Mouse (Mus musculus) CH12.LX (cell line): ENCODE data around the gene Hfm1. TPM values are rescaled to one million over a fixed set of nuclear protein-coding genes. Genes with fewer than 3 reads are reported as not detected.
A peak's percentile ranks its signal among the peaks of the same experiment; 100 is the strongest.

Source experiments
- DNase-seq: peaks from one replicate; pipeline ENCODE4 v3.0.0-alpha.2; 2013; ENCODE audit errors: extremely low read depth
- H3K27ac ChIP-seq: 2 replicates; pipeline ENCODE4 v1.5.1; 2012; ENCODE audit warnings: low read depth, mild to moderate bottlenecking, control low read depth, moderate library complexity; ENCODE audit not compliant: insufficient read depth
- H3K27me3 ChIP-seq: replicated peaks from 2 replicates; pipeline ENCODE3; 2012; ENCODE audit warnings: inconsistent platforms
- H3K36me3 ChIP-seq, 2 experiments: replicated peaks in 1 of 2; 2 replicates each; pipeline versions ENCODE3 to v1.6.1; 2012; ENCODE audit warnings: inconsistent platforms in 1 of 2, low read length in 1 of 2, mild to moderate bottlenecking in 1 of 2, mixed read lengths in 1 of 2, moderate library complexity in 1 of 2; ENCODE audit not compliant: control insufficient read depth in 1 of 2, insufficient read depth in 1 of 2
- H3K4me1 ChIP-seq, 2 experiments: 2 replicates each; pipeline ENCODE4 v1.6.1; 2012; ENCODE audit warnings: inconsistent platforms in 1 of 2, moderate library complexity in 1 of 2; ENCODE audit not compliant: insufficient read depth in 2 of 2, control insufficient read depth in 1 of 2
- H3K4me2 ChIP-seq: 2 replicates; pipeline ENCODE4 v1.6.1; 2012; ENCODE audit warnings: low read depth, mild to moderate bottlenecking, control low read depth; ENCODE audit not compliant: poor library complexity, insufficient read depth, severe bottlenecking
- H3K4me3 ChIP-seq, 3 experiments: fragments of 150-350 bp in 1 of 3; sonication (generic) in 1 of 3; replicated peaks in 1 of 3; 2 replicates each; pipeline versions ENCODE3 to v1.5.1; 2011 to 2012; ENCODE audit warnings: low read depth in 2 of 3, low read length in 2 of 3, mild to moderate bottlenecking in 2 of 3, moderate library complexity in 2 of 3, control low read depth in 1 of 3, improper control_type of control experiment in 1 of 3, inconsistent platforms in 1 of 3, mixed read lengths in 1 of 3; ENCODE audit not compliant: poor library complexity in 1 of 3
- H3K79me2 ChIP-seq: replicated peaks from 2 replicates; pipeline ENCODE4 v1.6.1; 2012; ENCODE audit warnings: mild to moderate bottlenecking, moderate library complexity; ENCODE audit not compliant: control insufficient read depth, poor library complexity, insufficient read depth, severe bottlenecking; ENCODE audit errors: extremely low read depth
- H3K9ac ChIP-seq: 2 replicates; pipeline ENCODE4 v1.6.1; 2012; ENCODE audit warnings: low read depth, mild to moderate bottlenecking, control low read depth, moderate library complexity; ENCODE audit not compliant: insufficient read depth
- H3K9me3 ChIP-seq: replicated peaks from 2 replicates; pipeline ENCODE3; 2012; ENCODE audit warnings: low read length, inconsistent platforms, mixed read lengths
- CHD1 ChIP-seq: IDR thresholded peaks from 2 replicates; pipeline ENCODE4 v1.6.1; 2012; ENCODE audit warnings: low read depth, low read length, improper control_type of control experiment, inconsistent platforms
- CTCF ChIP-seq, 2 experiments: IDR thresholded peaks in 1 of 2; conservative IDR thresholded peaks in 1 of 2; 2 replicates each; pipeline ENCODE4 v1.5.1; 2011 to 2012; ENCODE audit warnings: low read depth in 2 of 2, low read length in 2 of 2, improper control_type of control experiment in 1 of 2, inconsistent platforms in 1 of 2, mild to moderate bottlenecking in 1 of 2, moderate library complexity in 1 of 2
- ETS1 ChIP-seq: conservative IDR thresholded peaks from 2 replicates; pipeline ENCODE4 v1.6.1; 2012; ENCODE audit warnings: low read depth, mild to moderate bottlenecking, inconsistent platforms, low read length, improper control_type of control experiment, moderate library complexity
- IRF4 ChIP-seq: IDR thresholded peaks from 2 replicates; pipeline ENCODE4 v1.6.1; 2014; ENCODE audit warnings: low read depth, mild to moderate bottlenecking, inconsistent platforms, low read length, improper control_type of control experiment
- JUN ChIP-seq: IDR thresholded peaks from 2 replicates; pipeline ENCODE4 v1.6.1; 2011; ENCODE audit warnings: low read depth, mild to moderate bottlenecking, low read length, improper control_type of control experiment, moderate library complexity; ENCODE audit not compliant: insufficient read depth
- JUND ChIP-seq: conservative IDR thresholded peaks from 2 replicates; pipeline ENCODE4 v1.6.1; 2011; ENCODE audit warnings: low read depth, low read length, improper control_type of control experiment
- KAT2A ChIP-seq: IDR thresholded peaks from 2 replicates; pipeline ENCODE4 v1.6.1; 2012; ENCODE audit warnings: low read length, improper control_type of control experiment, inconsistent platforms; ENCODE audit not compliant: insufficient replicate concordance
- MEF2A ChIP-seq: IDR thresholded peaks from 2 replicates; pipeline ENCODE4 v1.6.1; 2014; ENCODE audit warnings: low read depth, mild to moderate bottlenecking, inconsistent platforms, low read length, improper control_type of control experiment, borderline replicate concordance
- NELFE ChIP-seq: IDR thresholded peaks from 2 replicates; pipeline ENCODE4 v1.6.1; 2011; ENCODE audit warnings: low read depth, low read length, improper control_type of control experiment
- NRF1 ChIP-seq: IDR thresholded peaks from 2 replicates; pipeline ENCODE4 v1.6.1; 2014; ENCODE audit warnings: low read depth, mild to moderate bottlenecking, inconsistent platforms, low read length, improper control_type of control experiment, moderate library complexity
- POLR2A ChIP-seq: IDR thresholded peaks from 2 replicates; pipeline ENCODE4 v1.6.1; 2011; ENCODE audit warnings: low read depth, mild to moderate bottlenecking, improper control_type of control experiment, low read length
- POLR2AphosphoS2 ChIP-seq: IDR thresholded peaks from 2 replicates; pipeline ENCODE4 v1.6.1; 2011; ENCODE audit warnings: low read depth, low read length, improper control_type of control experiment
- RAD21 ChIP-seq: IDR thresholded peaks from 2 replicates; pipeline ENCODE4 v1.6.1; 2011; ENCODE audit warnings: low read depth, mild to moderate bottlenecking, low read length, improper control_type of control experiment, moderate library complexity
- RCOR1 ChIP-seq: conservative IDR thresholded peaks from 2 replicates; pipeline ENCODE4 v1.6.1; 2012; ENCODE audit warnings: low read depth, mild to moderate bottlenecking, inconsistent platforms, low read length, improper control_type of control experiment
- SIN3A ChIP-seq: IDR thresholded peaks from 2 replicates; pipeline ENCODE4 v1.6.1; 2012; ENCODE audit warnings: low read length, improper control_type of control experiment, inconsistent platforms
- SMC3 ChIP-seq: IDR thresholded peaks from 2 replicates; pipeline ENCODE4 v1.6.1; 2011; ENCODE audit warnings: low read depth, low read length, improper control_type of control experiment
- TBP ChIP-seq: conservative IDR thresholded peaks from 2 replicates; pipeline ENCODE4 v1.6.1; 2011; ENCODE audit warnings: low read depth, low read length, improper control_type of control experiment
- USF1 ChIP-seq: IDR thresholded peaks from 2 replicates; pipeline ENCODE4 v1.6.1; 2014; ENCODE audit warnings: low read depth, mild to moderate bottlenecking, inconsistent platforms, low read length, improper control_type of control experiment
- USF2 ChIP-seq: conservative IDR thresholded peaks from 2 replicates; pipeline ENCODE4 v1.6.1; 2011; ENCODE audit warnings: low read depth, low read length, improper control_type of control experiment
- ZC3H11A ChIP-seq: IDR thresholded peaks from 2 replicates; pipeline ENCODE4 v1.6.1; 2012; ENCODE audit warnings: low read depth, mild to moderate bottlenecking, inconsistent platforms, low read length, improper control_type of control experiment
- ZKSCAN1 ChIP-seq: IDR thresholded peaks from 2 replicates; pipeline ENCODE4 v1.6.1; 2012; ENCODE audit warnings: low read depth, inconsistent platforms, low read length, improper control_type of control experiment, borderline replicate concordance
- ZMIZ1 ChIP-seq: IDR thresholded peaks from 2 replicates; pipeline ENCODE4 v1.6.1; 2012; ENCODE audit warnings: low read depth, mild to moderate bottlenecking, inconsistent platforms, low read length, improper control_type of control experiment
- ZNF384 ChIP-seq: IDR thresholded peaks from 2 replicates; pipeline ENCODE4 v1.6.1; 2012; ENCODE audit warnings: low read depth, low read length, improper control_type of control experiment, inconsistent platforms
- dilution Hi-C: fragments of 300-500 bp; cut with MboI; formaldehyde crosslinking; loops from 2 replicates; pipeline ENCODE4 v1.14.3; 2020; ENCODE audit warnings: low sequenced_read_pairs; ENCODE audit not compliant: extremely low pct_unique_long_range_greater_than_20kb, extremely low pct_ligation_motif_present
- in situ Hi-C: fragments of 300-500 bp; cut with MboI; formaldehyde crosslinking; loops from 3 replicates; pipeline ENCODE4 v1.14.3; 2019; ENCODE audit warnings: low sequenced_read_pairs, low pct_ligation_motif_present, low pct_unique_long_range_greater_than_20kb, mixed read lengths
- polyA plus RNA-seq: library from polyadenylated mRNA; unstranded; fragments of >175 nt; gene quantifications from 2 replicates; pipeline ENCODE4 v1.2.1, GENCODE M21; 2012; ENCODE audit warnings: low read depth; ENCODE audit not compliant: insufficient read length
- total RNA-seq, 2 experiments: library from RNA; depleted of rRNA; stranded (reverse); fragments of 300-350 nt in 1 of 2; fragments of >200 nt in 1 of 2; gene quantifications; 2 replicates each; pipeline ENCODE4 v1.2.3; 2012 to 2014

The Hfm1 gene
- total and polyA plus RNA-seq, 3 experiments = not detected

DNA sequence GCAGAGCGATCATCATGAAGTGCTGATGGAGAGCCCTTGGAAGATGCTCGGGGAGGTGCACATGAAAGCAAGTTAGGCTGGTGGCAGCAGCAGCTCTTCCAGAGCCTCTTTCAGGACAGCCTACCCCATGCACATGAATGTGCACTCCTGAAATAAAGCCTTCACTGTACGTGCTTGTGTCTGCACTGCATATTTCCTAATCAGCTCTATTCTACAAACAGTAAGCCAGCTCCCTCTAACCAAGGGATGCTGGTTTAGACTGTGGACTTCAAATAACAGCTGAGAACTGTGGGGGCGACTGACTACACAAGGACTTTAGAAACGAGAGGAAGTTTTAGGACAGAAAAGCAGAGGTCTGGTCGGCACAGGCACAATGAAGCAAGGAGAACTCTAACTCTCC, 111.5 kb downstream of the Hfm1 start:
- dilution Hi-C loops = no loop called here
- no peaks in the 10 kb centered on the region for H3K79me2 ChIP-seq
- peaks cover 6% of the 10 kb centered on the region for H3K27me3 ChIP-seq
- in situ Hi-C loops = loop anchor here (25.0 kb wide), 1 partner anchor 498 kb away; no protein-coding TSS in a partner anchor
- peaks cover 0 to 3% of the 10 kb centered on the region in 2 experiments; a peak in 1 of 4 replicates for H3K4me1 ChIP-seq
- H3K4me3 ChIP-seq = no peak overlapping the region
- no peak overlapping the region for H3K4me2 ChIP-seq
- H3K9me3 ChIP-seq = no peaks in the 10 kb centered on the region
- H3K27ac ChIP-seq = no peak overlapping the region
- H3K36me3 ChIP-seq = no peaks in the 10 kb centered on the region
- no peak for DNase-seq
- no peak for TF ChIP-seq USF1
- TF ChIP-seq NELFE = no peak
- no peak for TF ChIP-seq NRF1
- TF ChIP-seq CHD1 = no peak
- TF ChIP-seq JUND = no peak
- no peak for TF ChIP-seq USF2
- TF ChIP-seq MEF2A = no peak
- TF ChIP-seq ETS1 = no peak
- TF ChIP-seq KAT2A = no peak
- no peak for TF ChIP-seq POLR2A
- no peak overlapping the region for H3K9ac ChIP-seq

DNA sequence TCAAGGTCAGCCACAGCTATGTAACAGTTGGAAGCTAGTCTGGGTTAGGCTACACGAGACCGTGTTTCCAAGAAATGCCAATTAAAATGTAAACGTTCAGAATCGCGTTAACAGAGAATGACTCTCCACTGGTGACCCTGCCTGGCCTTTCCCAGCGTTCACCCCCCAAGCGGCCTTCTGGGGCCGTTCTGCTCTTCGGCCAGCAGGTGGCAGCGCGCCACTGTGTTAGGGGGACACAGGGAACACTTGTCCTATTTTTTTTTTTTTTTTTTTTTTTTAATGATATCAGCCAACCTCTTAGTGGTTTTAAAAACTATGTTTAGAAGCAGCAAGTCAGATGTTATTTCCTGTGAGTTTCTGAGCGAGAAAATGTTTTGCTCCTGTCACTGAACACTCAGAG, 123.0 kb downstream of the Hfm1 start:
- peak; percentile 77 for TF ChIP-seq RAD21
- no peak for TF ChIP-seq JUN
- no peak for TF ChIP-seq TBP
- TF ChIP-seq IRF4 = peak; percentile 41; the same call in 1 of the 2 replicates
- peak; percentile 67 for TF ChIP-seq SMC3
- no peak for TF ChIP-seq JUND
- no peak for TF ChIP-seq POLR2AphosphoS2
- TF ChIP-seq ZC3H11A = peak; percentile 15; the same call in 1 of the 2 replicates
- TF ChIP-seq ZKSCAN1 = no peak
- peak; percentile 99 for TF ChIP-seq ZNF384
- 0 out of 2 replicates have a peak, but pooled peaks have one; percentile 40 for TF ChIP-seq MEF2A
- no peak for TF ChIP-seq ZMIZ1
- peak; percentile 54 to 87; a peak in 3 of 4 replicates for TF ChIP-seq CTCF (conservative IDR thresholded peaks at IDR 0.05 in 1 of 2, IDR thresholded peaks at IDR 0.05 in 1 of 2; ENCODE audit: low read depth in 2 of 2, low read length in 2 of 2)
- no peak for TF ChIP-seq RCOR1
- TF ChIP-seq SIN3A = no peak
- no peaks in the 10 kb centered on the region for H3K36me3 ChIP-seq
- peak overlapping the region; percentile 53 for H3K4me2 ChIP-seq
- H3K9me3 ChIP-seq = no peaks in the 10 kb centered on the region
- no peak overlapping the region for H3K4me3 ChIP-seq
- H3K9ac ChIP-seq = no peak overlapping the region
- no peaks in the 10 kb centered on the region for H3K27me3 ChIP-seq
- H3K4me1 ChIP-seq = peaks cover 0 to 15% of the 10 kb centered on the region in 2 experiments; a peak in 2 of 4 replicates
- H3K79me2 ChIP-seq = no peaks in the 10 kb centered on the region
- dilution Hi-C loops (no loop called here), in situ Hi-C loops (loop anchor here (25.0 kb wide), 1 partner anchor 509 kb away; no protein-coding TSS in a partner anchor)
- peak; percentile 53 for DNase-seq
- no peak overlapping the region for H3K27ac ChIP-seq
